Mouse (Mus musculus) spleen, adult 2 months (tissue): ENCODE results near the gene Pnmal1.

Experiments
- CTCF ChIP-seq: fragments of 200-500 bp; IDR thresholded peaks from 2 replicates; pipeline ENCODE4 v1.5.1; 2011; ENCODE audit warnings: mild to moderate bottlenecking, inconsistent platforms; ENCODE audit not compliant: insufficient read depth, insufficient read length, insufficient replicate concordance; ENCODE audit errors: extremely low read depth
- POLR2A ChIP-seq: fragments of 200-500 bp; IDR thresholded peaks from 2 replicates; pipeline ENCODE4 v1.6.1; 2011; ENCODE audit warnings: low read depth, low read length, inconsistent platforms

DNA sequence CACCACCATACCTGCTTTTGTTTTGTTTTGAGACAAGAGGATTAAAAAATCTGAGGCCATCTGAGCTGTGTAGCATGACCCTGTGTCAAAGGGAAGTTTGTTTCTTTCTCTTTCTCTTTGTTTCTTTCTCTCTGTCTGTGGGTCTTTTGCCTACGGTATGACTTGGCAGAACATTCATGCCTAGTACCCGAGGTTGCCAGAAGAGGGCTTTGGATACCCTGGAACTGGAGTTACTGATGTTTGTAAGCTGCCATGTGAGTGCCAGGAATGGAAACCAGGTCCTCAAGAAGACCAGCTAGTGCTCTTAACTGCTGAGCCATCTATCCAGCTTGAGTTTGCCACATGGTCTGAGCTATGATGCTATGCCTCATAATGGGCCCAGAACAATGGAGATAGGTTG lies 31.1 kb upstream of the Pnmal1 start:
- TF ChIP-seq POLR2A: no peak
- TF ChIP-seq CTCF: no peak
